Mouse (Mus musculus): Measurements from ENCODE around the gene Zcchc2. TPM values are rescaled to one million over a fixed set of nuclear protein-coding genes. Genes with fewer than 3 reads are reported as not detected.

Zcchc2 gene
- total RNA-seq, 2 experiments from 2014 or later = 19.5 to 23.5 TPM

GRCm38 (mm10) chr1:105982496-105983364 lies 7.5 kb upstream of the Zcchc2 start:
- DNase-seq (ENCODE audit: extremely low spot score in 1 of 2, low spot score in 2 of 2) = no peak
- intact Hi-C loops (cut with DNase I) = no loop called here

GRCm38 (mm10) chr1:105984172-105984571 lies 6.0 kb upstream of the Zcchc2 start:
- intact Hi-C loops (cut with DNase I) = no loop called here
- DNase-seq (ENCODE audit: extremely low spot score in 1 of 2, low spot score in 2 of 2) = no peak

DNA sequence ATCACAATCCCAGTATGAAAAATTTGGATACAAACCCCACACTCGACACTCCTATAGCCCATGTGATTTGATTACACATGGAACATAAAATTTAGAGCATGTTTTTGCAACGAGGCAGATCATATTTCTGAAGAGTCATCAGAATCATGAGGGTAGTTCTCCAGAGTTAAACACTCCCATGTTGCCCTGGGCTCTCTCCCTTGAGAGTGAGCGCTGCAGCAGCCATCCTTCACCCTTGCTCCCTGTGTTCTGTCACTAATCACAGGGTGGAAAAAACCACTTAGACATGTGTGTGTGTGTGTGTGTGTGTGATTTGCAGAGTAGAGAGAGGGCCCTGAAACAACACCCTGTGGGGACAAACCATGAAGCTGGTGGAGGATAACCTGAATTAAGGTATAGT lies 2.0 kb upstream of the Zcchc2 start:
- DNase-seq (ENCODE audit: extremely low spot score in 1 of 2, low spot score in 2 of 2) = no peak
- intact Hi-C loops (cut with DNase I) = no loop called here

DNA sequence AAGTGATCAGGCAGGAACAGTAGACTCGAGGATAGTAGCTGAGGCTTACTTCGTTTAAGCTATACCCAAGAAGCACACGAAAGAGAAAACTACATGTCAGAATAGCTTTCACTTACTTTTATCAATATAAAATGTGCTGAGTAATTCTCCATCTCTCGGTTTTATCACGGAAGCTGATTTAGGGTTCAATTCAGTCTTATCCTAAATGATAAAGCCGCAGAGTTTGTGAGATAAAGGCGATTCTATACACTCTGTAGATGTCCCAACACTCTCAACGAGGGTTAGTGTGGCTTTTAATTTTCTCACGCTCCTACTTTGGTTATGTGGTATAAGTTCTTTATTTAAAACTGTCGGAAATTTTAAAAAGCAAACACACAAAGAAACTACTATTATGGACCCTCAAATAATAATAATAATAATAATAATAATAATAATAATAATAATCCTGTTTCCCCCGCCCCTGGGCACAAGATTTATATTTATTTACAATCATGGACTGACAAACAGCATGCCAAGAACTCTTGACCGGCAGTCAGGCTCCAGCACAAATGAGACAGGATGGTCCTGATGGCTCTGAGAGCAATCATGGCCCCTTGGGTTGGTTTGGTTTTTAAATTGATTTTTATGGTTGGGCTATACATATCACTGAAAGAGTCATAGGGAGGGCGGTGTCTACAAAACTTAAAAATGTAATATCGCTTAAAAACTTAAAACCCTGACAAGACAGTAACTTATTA lies 1.1 kb upstream of the Zcchc2 start:
- no peak for DNase-seq (ENCODE audit: extremely low spot score in 1 of 2, low spot score in 2 of 2)
- intact Hi-C loops (cut with DNase I) = no loop called here

DNA sequence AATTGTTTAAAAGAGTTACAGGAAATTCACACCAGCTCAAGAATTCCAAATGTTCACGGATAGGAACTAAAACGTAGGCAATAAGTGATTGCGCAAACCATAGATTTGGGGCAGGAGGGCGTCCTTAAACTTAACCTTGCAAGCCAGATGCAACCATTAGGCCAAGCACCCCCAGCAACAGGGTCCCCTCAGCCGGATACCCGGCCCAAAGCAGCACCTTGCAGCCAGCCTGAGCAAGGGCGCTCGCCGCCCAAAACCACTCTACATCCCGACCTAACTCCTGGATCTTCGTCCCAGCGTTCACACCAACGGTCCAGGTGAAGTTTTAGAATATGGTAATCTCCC lies 594 bp upstream of the Zcchc2 start:
- intact Hi-C loops (cut with DNase I) = no loop called here
- DNase-seq (ENCODE audit: extremely low spot score in 1 of 2, low spot score in 2 of 2) = peak in 1 of 2 experiments; percentile 32

- DNase-seq (ENCODE audit: extremely low spot score in 1 of 2, low spot score in 2 of 2) = peak; percentile 59 to 80
- intact Hi-C loops (cut with DNase I) = loop anchor here (5.0 kb wide), 3 partner anchors 209 to 329 kb away; partner anchors contain the start of genes Pign, Relch and Tnfrsf11a
Measured at GRCm38 (mm10) chr1:105990911-105991761, 930 bp downstream of the Zcchc2 start.

- no peak for DNase-seq (ENCODE audit: extremely low spot score in 1 of 2, low spot score in 2 of 2)
Measured at GRCm38 (mm10) chr1:105991931-105992837, 2.0 kb downstream of the Zcchc2 start.

DNA sequence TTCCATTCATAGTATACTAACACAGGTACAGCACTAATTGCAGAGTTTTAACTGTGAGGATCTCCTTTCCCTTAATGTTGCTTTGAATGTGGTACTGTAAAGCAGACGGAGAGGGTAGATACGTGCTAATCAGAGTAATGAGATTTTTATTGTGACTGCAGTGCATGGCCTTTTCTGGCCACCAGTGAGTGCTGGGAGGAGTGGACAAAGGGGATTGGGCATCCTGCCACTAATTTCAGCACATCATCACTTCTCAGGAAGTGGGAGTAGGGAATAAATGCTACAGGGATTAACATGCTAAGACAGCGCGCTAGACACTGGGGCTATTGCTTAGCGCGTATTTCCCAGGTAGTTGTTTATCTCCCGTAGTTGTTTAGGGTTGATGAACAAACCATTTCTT lies 3.0 kb downstream of the Zcchc2 start:
- intact Hi-C loops (cut with DNase I) = loop anchor here (5.0 kb wide), 3 partner anchors 211 to 331 kb away; partner anchors contain the start of genes Pign, Relch and Tnfrsf11a
- peak in 1 of 2 experiments; percentile 44 for DNase-seq (ENCODE audit: extremely low spot score in 1 of 2, low spot score in 2 of 2)

More at GRCm38 (mm10) chr1:105991931-105992837, 2.0 kb downstream of the Zcchc2 start:
- intact Hi-C loops (cut with DNase I) = loop anchor here (5.0 kb wide), 3 partner anchors 210 to 330 kb away; partner anchors contain the start of genes Pign, Relch and Tnfrsf11a

- intact Hi-C loops (cut with DNase I) = loop anchor here (5.0 kb wide), 3 partner anchors 211 to 331 kb away; partner anchors contain the start of genes Pign, Relch and Tnfrsf11a
- DNase-seq (ENCODE audit: extremely low spot score in 1 of 2, low spot score in 2 of 2) = peak; percentile 73 to 92
Measured at GRCm38 (mm10) chr1:105993601-105994209, 3.5 kb downstream of the Zcchc2 start.

DNA sequence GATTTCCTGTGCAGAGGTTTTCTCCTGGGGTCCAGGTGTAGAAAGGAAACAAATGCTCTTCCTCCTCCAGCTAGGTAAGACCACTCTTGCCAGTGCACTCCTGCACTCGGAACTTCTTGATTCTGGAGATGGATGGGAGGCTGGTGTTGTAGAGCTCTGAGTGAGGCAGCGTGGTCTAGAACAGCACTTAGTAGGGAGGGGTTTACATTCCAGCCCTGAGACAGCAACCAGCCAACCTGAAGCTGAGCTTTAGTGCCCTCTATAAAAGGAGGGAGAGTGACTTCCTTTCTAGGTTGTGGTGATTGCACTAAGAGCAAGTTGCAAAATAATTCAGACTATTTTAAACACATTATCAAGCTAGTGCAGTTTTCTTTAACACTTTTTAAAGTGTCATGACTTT lies 5.8 kb downstream of the Zcchc2 start:
- intact Hi-C loops (cut with DNase I) = no loop called here
- no peak for DNase-seq (ENCODE audit: extremely low spot score in 1 of 2, low spot score in 2 of 2)

- peak in 1 of 2 experiments; percentile 52 for DNase-seq (ENCODE audit: extremely low spot score in 1 of 2, low spot score in 2 of 2)
- intact Hi-C loops (cut with DNase I) = no loop called here
Measured at GRCm38 (mm10) chr1:105997282-105997681, 7.1 kb downstream of the Zcchc2 start.

- no peak for DNase-seq (ENCODE audit: extremely low spot score in 1 of 2, low spot score in 2 of 2)
- intact Hi-C loops (cut with DNase I) = no loop called here
Measured at GRCm38 (mm10) chr1:105999802-106000201, 9.6 kb downstream of the Zcchc2 start.

DNA sequence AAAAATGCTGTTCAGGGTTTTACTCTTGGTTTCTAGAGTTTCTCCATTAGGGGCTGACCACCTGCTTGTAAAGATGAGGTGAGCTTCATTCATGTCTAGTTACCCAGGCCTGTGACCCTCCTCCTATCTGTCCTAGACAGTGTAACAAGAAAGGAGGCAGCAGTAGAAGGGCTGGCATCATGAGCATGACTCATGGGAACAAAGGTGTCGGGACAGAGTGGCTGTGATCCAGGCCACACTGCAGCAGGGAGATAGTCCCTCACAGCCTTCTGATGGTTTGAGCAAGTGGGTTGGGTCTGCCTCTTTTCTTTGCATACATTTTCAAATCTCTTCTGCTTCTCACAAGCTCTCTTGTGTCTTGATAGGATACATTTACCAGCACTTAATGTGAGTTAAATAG lies 17.4 kb downstream of the Zcchc2 start:
- intact Hi-C loops (cut with DNase I) = no loop called here

DNA sequence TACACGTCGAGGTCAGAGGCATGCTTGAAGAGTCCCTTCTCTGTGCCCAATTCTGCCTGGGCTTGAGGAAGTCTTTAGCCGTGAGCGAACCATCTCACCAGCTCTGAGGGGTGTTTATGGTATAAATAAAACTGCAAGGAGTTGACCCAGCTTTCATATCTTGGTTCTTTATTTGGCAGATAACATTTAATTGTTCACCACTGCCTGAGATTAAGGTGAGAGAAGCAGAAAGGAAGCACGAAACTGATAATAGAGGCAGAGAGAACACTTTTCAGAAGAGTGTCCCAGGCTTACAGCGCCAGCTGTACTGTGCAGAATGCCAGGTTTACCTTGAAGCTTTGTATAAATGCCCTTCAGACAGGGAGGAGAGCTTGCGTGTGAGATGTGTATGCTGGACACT lies 20.9 kb downstream of the Zcchc2 start:
- intact Hi-C loops (cut with DNase I) = no loop called here
- DNase-seq (ENCODE audit: extremely low spot score in 1 of 2, low spot score in 2 of 2) = no peak

More for the DNA sequence above, 17.4 kb downstream of the Zcchc2 start:
- no peak for DNase-seq (ENCODE audit: extremely low spot score in 1 of 2, low spot score in 2 of 2)

GRCm38 (mm10) chr1:106013759-106014158 lies 23.6 kb downstream of the Zcchc2 start:
- no peak for DNase-seq (ENCODE audit: extremely low spot score in 1 of 2, low spot score in 2 of 2)
- intact Hi-C loops (cut with DNase I) = no loop called here

- intact Hi-C loops (cut with DNase I) = no loop called here
- DNase-seq (ENCODE audit: extremely low spot score in 1 of 2, low spot score in 2 of 2) = no peak
Measured at GRCm38 (mm10) chr1:106016262-106016661, 26.1 kb downstream of the Zcchc2 start.

- intact Hi-C loops (cut with DNase I) = loop anchor here (10.0 kb wide), 1 partner anchor 275 kb away; no protein-coding TSS in a partner anchor
Measured at GRCm38 (mm10) chr1:106019854-106020253, 29.6 kb downstream of the Zcchc2 start.

More at GRCm38 (mm10) chr1:106019854-106020253, 29.6 kb downstream of the Zcchc2 start:
- DNase-seq (ENCODE audit: extremely low spot score in 1 of 2, low spot score in 2 of 2) = no peak

Data from left cerebral cortex, postnatal 10 days (tissue).